9 mouse cellular contexts compared by ENCODE assay signal in the genomic region with DNA sequence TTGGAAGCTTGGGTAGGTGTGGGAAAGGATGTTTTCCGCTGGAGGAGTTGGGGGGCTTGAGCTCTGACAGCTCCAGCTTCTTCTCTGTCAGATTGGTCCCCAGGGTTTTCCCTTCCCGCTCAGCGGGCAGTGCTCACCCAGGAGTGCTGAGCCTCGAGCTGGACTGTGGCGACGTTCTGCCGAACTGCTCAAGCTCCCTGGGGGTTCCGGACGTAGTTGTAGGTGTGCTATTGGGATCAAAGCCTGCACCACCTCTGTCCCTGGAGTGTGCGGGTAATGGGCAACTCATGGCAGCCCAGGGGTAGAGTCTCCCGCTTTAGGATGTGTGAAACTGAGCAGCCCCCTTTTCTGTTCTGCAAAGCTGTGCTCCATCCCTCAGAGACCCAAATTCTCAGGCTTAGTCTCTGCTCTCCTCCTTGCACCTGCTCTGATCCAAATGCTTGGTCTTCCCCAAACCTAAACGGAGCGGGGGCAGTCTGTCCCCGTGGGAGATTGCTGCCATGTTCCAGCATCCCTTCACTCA. TPM values are rescaled to one million over a fixed set of nuclear protein-coding genes. Genes with fewer than 3 reads are reported as not detected.
A peak's percentile ranks its signal among the peaks of the same experiment; 100 is the strongest.
DNase-seq lines count a peak whose midpoint lies in the region; ATAC-seq lines count a peak whose summit lies in the region.
"Had no signal": no experiment of that assay in that cellular context is flagged by ENCODE, and none has a peak within 500 bp of the region (broad histone marks: within the 10 kb centered on the region; RNA-seq: fewer than 3 reads in every experiment).

No protein-coding gene starts in this region.

- peaks cover 80% of the 10 kb centered on the region for H3K27me3 ChIP-seq in liver, embryonic 12.5 days (replicated peaks)
- H3K27me3 ChIP-seq in stomach, embryonic 16.5 days (ENCODE audit: control insufficient read depth, insufficient read depth, low read length) = peaks cover 47% of the 10 kb centered on the region

- H3K4me3 ChIP-seq in liver, embryonic 12.5 days = peak overlapping the region; percentile 46
- peak overlapping the region; percentile 55 for H3K4me3 ChIP-seq in stomach, embryonic 16.5 days (replicated peaks; ENCODE audit: low read length)

- 4% methylated on average over 14 of the region's 14 CpGs for WGBS in liver, embryonic 12.5 days (ENCODE audit: insufficient replicate concordance)
- WGBS in stomach, embryonic 16.5 days = 3% methylated on average over 14 of the region's 14 CpGs

- H3K4me1 ChIP-seq in liver, embryonic 12.5 days = peaks cover 11% of the 10 kb centered on the region; the same call in 1 of the 2 replicates
- H3K4me1 ChIP-seq in stomach, embryonic 16.5 days (ENCODE audit: control insufficient read depth, insufficient read depth, low read length) = peaks cover 12% of the 10 kb centered on the region; the same call in 1 of the 2 replicates

- H3K9me3 ChIP-seq in liver, embryonic 12.5 days (replicated peaks) = no peaks in the 10 kb centered on the region
- H3K9me3 ChIP-seq in stomach, embryonic 16.5 days (replicated peaks; ENCODE audit: control insufficient read depth, low read length) = no peaks in the 10 kb centered on the region

- no peak overlapping the region for H3K27ac ChIP-seq in liver, embryonic 12.5 days
- H3K27ac ChIP-seq in stomach, embryonic 16.5 days (ENCODE audit: low read length) = no peak overlapping the region

- H3K9ac ChIP-seq in liver, embryonic 12.5 days = no peak overlapping the region
- H3K9ac ChIP-seq in stomach, embryonic 16.5 days (ENCODE audit: low read length) = peak overlapping the region; percentile 64; the same call in 1 of the 2 replicates

- no peak for ATAC-seq in liver, embryonic 12.5 days
- ATAC-seq in stomach, embryonic 16.5 days (ENCODE audit: insufficient read depth, low FRiP score) = no peak

- H3K36me3 ChIP-seq in liver, embryonic 12.5 days = no peaks in the 10 kb centered on the region
- no peaks in the 10 kb centered on the region for H3K36me3 ChIP-seq in stomach, embryonic 16.5 days (ENCODE audit: control insufficient read depth, insufficient read depth, low read length)

- peak; percentile 22 for DNase-seq in embryo, embryonic 10.5 days (ENCODE audit: low spot score)
- no peak for DNase-seq in embryo, embryonic 10 days (ENCODE audit: low spot score)
- DNase-seq in right cerebral cortex, adult 2 months (ENCODE audit: low spot score in 2 of 2) = peak; percentile 24 to 41
- DNase-seq in right cerebral cortex, postnatal 14 days = no peak
- no peak for DNase-seq in B cell, adult 2 months
- DNase-seq in layer of hippocampus, adult 11-12 months (ENCODE audit: low spot score) = no peak

- H3K4me2 ChIP-seq in liver, embryonic 12.5 days = peak overlapping the region; percentile 66
- H3K4me2 ChIP-seq in stomach, embryonic 16.5 days (ENCODE audit: low read depth, low read length) = peak overlapping the region; percentile 95

RNA-seq across cellular contexts. Expression of a gene that starts 1.0 kb away (rescaled TPM):
- 0.14 TPM in 1 of 2 replicates, not detected in the other for polyA plus RNA-seq in liver, embryonic 12.5 days (2016; fragmentation: Nextera tagmentation; extraction: Ambion mirVana)
- 0.18 and 0.79 TPM in 2 replicates for polyA plus RNA-seq in stomach, embryonic 16.5 days (2015; fragmentation: Nextera tagmentation; extraction: Ambion mirVana)
- polyA plus RNA-seq: C2C12 had no signal

Comparison
In these comparisons a context has a peak if more than half of its experiments do, and no peak if none do; other contexts are left out.
1. DNase-seq: peak in embryo, embryonic 10.5 days (single experiment) and right cerebral cortex, adult 2 months (2 of 2); none in embryo, embryonic 10 days (single experiment), right cerebral cortex, postnatal 14 days (single experiment), B cell, adult 2 months (0 of 2) and layer of hippocampus, adult 11-12 months (single experiment).